Mouse (Mus musculus) spleen, adult 2 months (tissue): ENCODE measurements around the gene Slc22a23.

ENCODE experiments used
- CTCF ChIP-seq: fragments of 200-500 bp; IDR thresholded peaks from 2 replicates; pipeline ENCODE4 v1.5.1; 2011; ENCODE audit warnings: mild to moderate bottlenecking, inconsistent platforms; ENCODE audit not compliant: insufficient read depth, insufficient read length, insufficient replicate concordance; ENCODE audit errors: extremely low read depth
- POLR2A ChIP-seq: fragments of 200-500 bp; IDR thresholded peaks from 2 replicates; pipeline ENCODE4 v1.6.1; 2011; ENCODE audit warnings: low read depth, low read length, inconsistent platforms

- TF ChIP-seq CTCF: no peak
- TF ChIP-seq POLR2A: no peak
Measured at GRCm38 (mm10) chr13:34272275-34273054, 72.5 kb downstream of the Slc22a23 start.
